Mouse (Mus musculus): ENCODE results near the gene Slc16a14. TPM values are rescaled to one million over a fixed set of nuclear protein-coding genes. Genes with fewer than 3 reads are reported as not detected.
A peak's percentile ranks its signal among the peaks of the same experiment; 100 is the strongest.

The Slc16a14 gene
- polyA plus RNA-seq, 1 experiment from 2014 or later: 0.31 TPM

- Histone ChIP-seq H3K4me3 (ENCODE audit: low read depth, low read length) (no peak overlapping the region), H3K36me3 (replicated peaks; ENCODE audit: control insufficient read depth, insufficient read depth, low read depth, low read length) (no peaks in the 10 kb centered on the region), H3K4me1 (ENCODE audit: control insufficient read depth, insufficient read depth, low read length) (no peaks in the 10 kb centered on the region), H3K9me3 (replicated peaks; ENCODE audit: control insufficient read depth, low read length) (no peaks in the 10 kb centered on the region), H3K27me3 (ENCODE audit: control insufficient read depth, insufficient read depth, low read length) (no peaks in the 10 kb centered on the region), H3K4me2 (ENCODE audit: low read depth, low read length) (no peak overlapping the region), H3K27ac (replicated peaks; ENCODE audit: low read depth, low read length) (no peak overlapping the region), H3K9ac (replicated peaks; ENCODE audit: low read length) (no peak overlapping the region)
- no peak for DNase-seq (ENCODE audit: low spot score)
- WGBS: 94% methylated on average over 4 of the region's 4 CpGs
- no peak for ATAC-seq (replicated peaks; ENCODE audit: insufficient number of reproducible peaks, low FRiP score, low TSS enrichment, low read depth)
Observed at GRCm38 (mm10) chr1:84943549-84943948, 8.6 kb upstream of the Slc16a14 start.

GRCm38 (mm10) chr1:84942666-84943065 is 7.7 kb upstream of the Slc16a14 start:
- H3K36me3 ChIP-seq (replicated peaks; ENCODE audit: control insufficient read depth, insufficient read depth, low read depth, low read length): no peaks in the 10 kb centered on the region

GRCm38 (mm10) chr1:84940322-84940721 is 5.4 kb upstream of the Slc16a14 start:
- ATAC-seq (replicated peaks; ENCODE audit: insufficient number of reproducible peaks, low FRiP score, low TSS enrichment, low read depth) (no peak), DNase-seq (ENCODE audit: low spot score) (no peak)
- no peaks in the 10 kb centered on the region for H3K9me3 ChIP-seq (replicated peaks; ENCODE audit: control insufficient read depth, low read length)
- no peak overlapping the region for H3K4me2 ChIP-seq (ENCODE audit: low read depth, low read length)
- no peak overlapping the region for H3K27ac ChIP-seq (replicated peaks; ENCODE audit: low read depth, low read length)
- H3K9ac ChIP-seq (replicated peaks; ENCODE audit: low read length): no peak overlapping the region
- no peaks in the 10 kb centered on the region for H3K27me3 ChIP-seq (ENCODE audit: control insufficient read depth, insufficient read depth, low read length)
- no peaks in the 10 kb centered on the region for H3K36me3 ChIP-seq (replicated peaks; ENCODE audit: control insufficient read depth, insufficient read depth, low read depth, low read length)
- H3K4me1 ChIP-seq (ENCODE audit: control insufficient read depth, insufficient read depth, low read length): no peaks in the 10 kb centered on the region
- WGBS: 84% methylated on average over 2 of the region's 2 CpGs
- no peak overlapping the region for H3K4me3 ChIP-seq (ENCODE audit: low read depth, low read length)

More at GRCm38 (mm10) chr1:84942666-84943065, 7.7 kb upstream of the Slc16a14 start:
- DNase-seq (ENCODE audit: low spot score) (no peak), ATAC-seq (replicated peaks; ENCODE audit: insufficient number of reproducible peaks, low FRiP score, low TSS enrichment, low read depth) (no peak)
- no peak overlapping the region for H3K4me2 ChIP-seq (ENCODE audit: low read depth, low read length)
- H3K4me1 ChIP-seq (ENCODE audit: control insufficient read depth, insufficient read depth, low read length): no peaks in the 10 kb centered on the region
- H3K9ac ChIP-seq (replicated peaks; ENCODE audit: low read length): no peak overlapping the region
- no peak overlapping the region for H3K27ac ChIP-seq (replicated peaks; ENCODE audit: low read depth, low read length)
- H3K9me3 ChIP-seq (replicated peaks; ENCODE audit: control insufficient read depth, low read length): no peaks in the 10 kb centered on the region
- H3K4me3 ChIP-seq (ENCODE audit: low read depth, low read length): no peak overlapping the region
- H3K27me3 ChIP-seq (ENCODE audit: control insufficient read depth, insufficient read depth, low read length): no peaks in the 10 kb centered on the region

GRCm38 (mm10) chr1:84939466-84939865 is 4.5 kb upstream of the Slc16a14 start:
- H3K27me3 ChIP-seq (ENCODE audit: control insufficient read depth, insufficient read depth, low read length): peaks cover under 1% of the 10 kb centered on the region; the same call in 1 of the 2 replicates
- H3K9ac ChIP-seq (replicated peaks; ENCODE audit: low read length): no peak overlapping the region
- no peak for ATAC-seq (replicated peaks; ENCODE audit: insufficient number of reproducible peaks, low FRiP score, low TSS enrichment, low read depth)
- DNase-seq (ENCODE audit: low spot score): no peak
- H3K36me3 ChIP-seq (replicated peaks; ENCODE audit: control insufficient read depth, insufficient read depth, low read depth, low read length): no peaks in the 10 kb centered on the region
- H3K4me2 ChIP-seq (ENCODE audit: low read depth, low read length): no peak overlapping the region
- no peak overlapping the region for H3K27ac ChIP-seq (replicated peaks; ENCODE audit: low read depth, low read length)
- H3K4me3 ChIP-seq (ENCODE audit: low read depth, low read length): no peak overlapping the region
- no peaks in the 10 kb centered on the region for H3K4me1 ChIP-seq (ENCODE audit: control insufficient read depth, insufficient read depth, low read length)
- WGBS: 82% methylated on average over 4 of the region's 4 CpGs
- H3K9me3 ChIP-seq (replicated peaks; ENCODE audit: control insufficient read depth, low read length): no peaks in the 10 kb centered on the region

GRCm38 (mm10) chr1:84936716-84937510 is 2.0 kb upstream of the Slc16a14 start:
- no peaks in the 10 kb centered on the region for H3K4me1 ChIP-seq (ENCODE audit: control insufficient read depth, insufficient read depth, low read length)
- no peak overlapping the region for H3K4me3 ChIP-seq (ENCODE audit: low read depth, low read length)
- peaks cover 7% of the 10 kb centered on the region; the same call in 1 of the 2 replicates for H3K27me3 ChIP-seq (ENCODE audit: control insufficient read depth, insufficient read depth, low read length)
- H3K9me3 ChIP-seq (replicated peaks; ENCODE audit: control insufficient read depth, low read length): no peaks in the 10 kb centered on the region
- ATAC-seq (replicated peaks; ENCODE audit: insufficient number of reproducible peaks, low FRiP score, low TSS enrichment, low read depth) (no peak), DNase-seq (ENCODE audit: low spot score) (no peak)
- H3K36me3 ChIP-seq (replicated peaks; ENCODE audit: control insufficient read depth, insufficient read depth, low read depth, low read length): no peaks in the 10 kb centered on the region
- 84% methylated on average over 19 of the region's 19 CpGs for WGBS
- H3K27ac ChIP-seq (replicated peaks; ENCODE audit: low read depth, low read length): no peak overlapping the region
- H3K4me2 ChIP-seq (ENCODE audit: low read depth, low read length): no peak overlapping the region
- no peak overlapping the region for H3K9ac ChIP-seq (replicated peaks; ENCODE audit: low read length)

DNA sequence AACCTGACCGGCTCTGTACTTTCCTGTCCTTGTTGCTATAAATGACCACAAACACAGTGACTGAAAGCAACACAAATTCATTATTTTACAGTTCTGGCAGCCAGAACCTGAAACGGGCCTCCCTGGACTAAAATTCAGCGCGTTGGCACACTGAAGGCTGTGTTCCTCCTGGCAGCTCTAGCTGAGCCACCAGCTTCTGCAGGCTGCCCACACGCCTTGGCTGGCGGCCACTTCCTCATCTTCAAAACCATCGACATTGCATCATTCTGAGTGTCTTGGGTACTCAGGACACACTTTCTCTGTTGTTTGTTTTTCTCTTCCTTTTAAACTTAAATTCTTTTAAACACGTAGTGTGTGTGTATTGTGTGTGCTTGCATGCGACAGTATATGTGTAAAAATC is 734 bp upstream of the Slc16a14 start:
- 81% methylated on average over 9 of the region's 9 CpGs for WGBS
- Histone ChIP-seq H3K9me3 (replicated peaks; ENCODE audit: control insufficient read depth, low read length) (no peaks in the 10 kb centered on the region), H3K9ac (replicated peaks; ENCODE audit: low read length) (no peak overlapping the region), H3K4me1 (ENCODE audit: control insufficient read depth, insufficient read depth, low read length) (no peaks in the 10 kb centered on the region), H3K36me3 (replicated peaks; ENCODE audit: control insufficient read depth, insufficient read depth, low read depth, low read length) (no peaks in the 10 kb centered on the region), H3K4me2 (ENCODE audit: low read depth, low read length) (no peak overlapping the region), H3K27ac (replicated peaks; ENCODE audit: low read depth, low read length) (no peak overlapping the region), H3K27me3 (ENCODE audit: control insufficient read depth, insufficient read depth, low read length) (peaks cover 7% of the 10 kb centered on the region; the same call in 1 of the 2 replicates), H3K4me3 (ENCODE audit: low read depth, low read length) (no peak overlapping the region)
- ATAC-seq (replicated peaks; ENCODE audit: insufficient number of reproducible peaks, low FRiP score, low TSS enrichment, low read depth): no peak
- no peak for DNase-seq (ENCODE audit: low spot score)

- H3K9ac ChIP-seq (replicated peaks; ENCODE audit: low read length): peak overlapping the region; percentile 58
- ATAC-seq (replicated peaks; ENCODE audit: insufficient number of reproducible peaks, low FRiP score, low TSS enrichment, low read depth) (peak; percentile 37; the same call in 1 of the 2 replicates), DNase-seq (ENCODE audit: low spot score) (no peak)
- no peaks in the 10 kb centered on the region for H3K36me3 ChIP-seq (replicated peaks; ENCODE audit: control insufficient read depth, insufficient read depth, low read depth, low read length)
- H3K4me3 ChIP-seq (ENCODE audit: low read depth, low read length): peak overlapping the region; percentile 57
- H3K27me3 ChIP-seq (ENCODE audit: control insufficient read depth, insufficient read depth, low read length): peaks cover 7% of the 10 kb centered on the region; the same call in 1 of the 2 replicates
- H3K4me1 ChIP-seq (ENCODE audit: control insufficient read depth, insufficient read depth, low read length): no peaks in the 10 kb centered on the region
- H3K9me3 ChIP-seq (replicated peaks; ENCODE audit: control insufficient read depth, low read length): no peaks in the 10 kb centered on the region
- no peak overlapping the region for H3K27ac ChIP-seq (replicated peaks; ENCODE audit: low read depth, low read length)
- 0% methylated on average over 12 of the region's 12 CpGs for WGBS
- peak overlapping the region; percentile 95 for H3K4me2 ChIP-seq (ENCODE audit: low read depth, low read length)
Observed at GRCm38 (mm10) chr1:84934151-84934502, 807 bp downstream of the Slc16a14 start.

DNA sequence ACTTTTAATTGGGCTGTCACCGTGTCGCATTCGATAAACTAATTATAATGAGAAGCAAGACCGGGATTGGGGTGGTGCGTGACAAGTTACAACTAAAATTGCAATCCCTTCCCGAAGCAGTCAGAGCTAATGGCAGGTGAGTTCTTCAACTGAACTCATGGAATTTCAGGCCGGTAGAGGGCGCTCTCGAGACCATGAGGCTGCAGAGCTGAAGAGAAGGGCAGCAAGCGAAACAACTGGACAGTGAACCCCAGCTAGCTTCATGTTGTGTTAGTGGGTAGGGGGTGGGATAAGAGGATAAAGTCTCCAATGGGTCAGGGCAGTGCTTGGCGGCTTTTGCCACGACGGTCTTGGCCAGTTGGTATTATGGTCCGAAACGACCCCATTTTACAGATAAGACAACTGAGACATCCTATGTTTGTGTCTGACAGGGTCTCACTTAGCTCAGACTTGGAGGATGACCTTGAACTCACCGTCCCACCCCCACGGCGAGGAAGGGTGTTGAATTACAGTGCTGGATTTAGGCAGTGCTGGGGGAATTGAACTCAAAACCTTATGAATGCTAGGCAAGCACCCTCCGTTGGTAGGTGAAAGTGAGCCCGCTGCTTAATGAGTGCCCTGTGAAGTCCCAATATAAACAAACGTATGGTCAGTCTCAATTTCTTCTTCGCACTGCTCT is 1.3 kb downstream of the Slc16a14 start:
- Histone ChIP-seq H3K9me3 (replicated peaks; ENCODE audit: control insufficient read depth, low read length) (no peaks in the 10 kb centered on the region), H3K36me3 (replicated peaks; ENCODE audit: control insufficient read depth, insufficient read depth, low read depth, low read length) (no peaks in the 10 kb centered on the region), H3K4me3 (ENCODE audit: low read depth, low read length) (peak overlapping the region; percentile 57), H3K4me2 (ENCODE audit: low read depth, low read length) (peak overlapping the region; percentile 95), H3K27ac (replicated peaks; ENCODE audit: low read depth, low read length) (no peak overlapping the region), H3K9ac (replicated peaks; ENCODE audit: low read length) (no peak overlapping the region), H3K27me3 (ENCODE audit: control insufficient read depth, insufficient read depth, low read length) (peaks cover 7% of the 10 kb centered on the region; the same call in 1 of the 2 replicates), H3K4me1 (ENCODE audit: control insufficient read depth, insufficient read depth, low read length) (no peaks in the 10 kb centered on the region)
- WGBS: 13% methylated on average over 22 of the region's 22 CpGs
- DNase-seq (ENCODE audit: low spot score): peak; percentile 86
- no peak for ATAC-seq (replicated peaks; ENCODE audit: insufficient number of reproducible peaks, low FRiP score, low TSS enrichment, low read depth)

All from embryonic facial prominence, embryonic 11.5 days (tissue).